Mouse (Mus musculus): ENCODE results near the gene Hps5. TPM values are rescaled to one million over a fixed set of nuclear protein-coding genes. Genes with fewer than 3 reads are reported as not detected.
"Not testable (repeated sequence)": the region's sequence is repeated elsewhere in the genome, so short reads cannot be mapped to it uniquely, and the experiment has no call there.

Hps5 gene
- total RNA-seq, 2 experiments from 2014 or later = 12.1 to 16.0 TPM

DNA sequence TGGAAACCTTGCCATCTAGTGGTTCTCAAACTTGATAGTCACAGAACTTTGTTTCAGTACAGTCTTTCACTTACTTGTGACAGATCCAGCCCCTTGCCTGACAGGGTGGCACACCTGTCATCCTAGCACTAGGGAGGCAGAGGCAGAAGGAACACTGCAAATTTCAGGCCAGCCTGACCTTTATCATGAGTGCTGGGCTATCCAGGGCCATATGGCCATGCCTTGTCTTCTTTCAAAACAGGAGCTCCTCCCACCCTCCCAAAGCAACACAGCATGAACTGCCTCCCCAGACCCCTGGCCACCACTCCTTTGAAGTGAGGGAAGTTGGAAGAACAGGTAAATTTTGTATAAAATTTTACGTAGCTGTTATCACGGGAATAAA, 31.9 kb upstream of the Hps5 start:
- no peak for DNase-seq

DNA sequence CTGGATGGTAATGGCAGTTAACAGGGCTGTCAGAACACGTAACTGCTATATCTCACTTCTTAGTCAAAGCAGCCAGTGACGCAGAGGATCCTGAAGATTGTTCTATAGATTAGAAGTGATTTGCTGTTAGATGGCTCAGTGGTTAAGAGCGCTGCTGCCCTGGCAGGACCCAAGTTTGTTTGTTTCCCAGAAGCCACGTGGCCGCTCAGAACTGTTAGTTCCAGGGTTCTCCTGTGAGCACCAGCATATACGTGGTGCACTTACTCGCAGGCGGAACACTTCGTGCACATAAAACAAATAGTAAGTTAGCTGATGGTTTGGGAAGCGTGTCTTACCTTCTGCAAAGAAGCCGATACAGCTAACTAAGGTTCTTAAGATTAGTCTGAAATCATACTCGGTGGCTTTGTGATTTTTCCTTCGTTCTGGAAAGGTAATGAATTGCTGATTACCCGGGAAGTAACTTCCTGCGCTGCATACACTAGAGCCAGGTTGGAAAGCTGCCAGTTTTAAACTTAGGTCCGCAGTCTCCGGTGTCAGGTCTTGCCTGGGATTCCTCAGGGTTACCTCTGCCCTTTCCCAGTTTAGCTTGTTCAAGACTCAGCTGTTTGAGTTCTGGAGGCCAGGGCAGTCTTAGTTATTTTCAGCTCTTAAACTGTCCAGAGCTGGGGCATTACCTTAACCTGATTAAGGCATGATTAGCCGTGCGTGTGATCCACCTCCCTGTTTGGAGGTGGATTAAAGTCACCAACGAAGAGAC, 31.4 kb upstream of the Hps5 start:
- DNase-seq = no peak

DNA sequence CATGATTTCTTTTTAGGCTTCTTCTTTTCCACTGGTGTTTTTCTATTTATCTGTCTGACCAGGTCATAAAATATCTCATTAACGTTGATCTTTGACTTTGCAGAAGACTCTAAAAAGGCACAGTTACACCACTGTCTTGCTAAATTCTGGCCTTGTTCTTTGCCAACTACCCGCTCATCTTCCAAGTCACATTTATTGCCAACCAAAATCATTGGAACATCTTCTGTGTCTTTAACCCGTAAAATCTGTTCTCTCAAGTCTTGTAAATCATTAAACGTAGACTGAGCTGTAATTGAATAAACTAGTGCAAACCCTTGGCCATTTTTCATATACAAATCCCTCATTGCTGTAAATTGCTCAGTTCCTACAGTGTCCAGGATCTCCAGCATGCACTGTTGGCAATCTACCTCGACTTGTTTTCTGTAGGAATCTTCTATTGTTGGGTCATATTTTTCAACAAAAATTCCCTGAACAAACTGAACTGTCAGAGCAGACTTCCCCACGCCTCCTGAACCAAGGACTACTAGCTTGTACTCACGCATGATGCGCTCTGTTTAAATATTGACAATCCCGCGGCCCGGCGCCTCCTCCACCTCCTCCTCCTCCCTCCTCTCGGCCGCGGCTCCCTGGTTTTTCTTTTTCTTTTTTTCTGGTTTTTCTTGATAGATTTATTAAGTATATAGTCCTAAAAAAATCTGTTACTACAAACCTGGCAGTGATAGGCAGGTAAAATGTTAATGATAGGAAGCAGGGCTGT, 25.2 kb upstream of the Hps5 start:
- not testable (repeated sequence) for DNase-seq

DNA sequence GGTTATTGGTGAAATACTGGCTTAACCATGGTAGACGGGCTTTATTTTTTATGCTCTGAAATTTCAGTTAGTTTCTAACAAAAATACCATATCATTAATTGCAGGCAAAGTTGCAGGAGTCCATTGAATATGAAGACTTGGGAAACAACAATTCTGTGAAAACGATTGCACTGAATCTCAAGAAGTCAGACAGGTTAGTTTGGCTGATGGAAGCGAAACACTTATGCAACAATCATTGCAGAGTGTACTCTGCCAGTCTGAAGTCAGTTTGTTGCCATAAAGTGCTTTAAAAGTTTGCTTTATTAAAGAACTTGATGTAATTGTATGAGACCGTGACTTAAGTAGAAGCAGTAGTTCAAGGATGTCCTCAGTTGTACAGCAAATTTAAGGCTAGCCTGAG, 18.1 kb upstream of the Hps5 start:
- DNase-seq = no peak

DNA sequence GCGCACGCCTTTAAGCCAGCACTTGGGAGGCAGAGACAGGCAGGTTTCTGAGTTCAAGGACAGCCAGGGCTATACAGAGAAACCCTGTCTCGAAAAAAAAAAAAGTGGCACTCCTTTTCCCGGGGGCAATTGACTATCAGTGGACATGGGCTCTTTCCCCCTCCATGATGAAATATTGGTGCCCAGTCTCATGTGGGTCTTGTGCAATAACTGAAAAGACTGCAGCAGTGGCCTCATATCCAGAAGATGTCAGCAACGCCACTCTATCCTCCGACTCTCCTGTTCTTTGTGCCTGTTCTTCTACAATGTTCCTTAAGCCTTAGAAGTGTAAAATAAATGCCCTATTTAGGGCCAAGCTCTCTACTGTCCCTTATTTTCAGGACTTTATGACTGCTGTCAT, 14.5 kb upstream of the Hps5 start:
- no peak for DNase-seq

DNA sequence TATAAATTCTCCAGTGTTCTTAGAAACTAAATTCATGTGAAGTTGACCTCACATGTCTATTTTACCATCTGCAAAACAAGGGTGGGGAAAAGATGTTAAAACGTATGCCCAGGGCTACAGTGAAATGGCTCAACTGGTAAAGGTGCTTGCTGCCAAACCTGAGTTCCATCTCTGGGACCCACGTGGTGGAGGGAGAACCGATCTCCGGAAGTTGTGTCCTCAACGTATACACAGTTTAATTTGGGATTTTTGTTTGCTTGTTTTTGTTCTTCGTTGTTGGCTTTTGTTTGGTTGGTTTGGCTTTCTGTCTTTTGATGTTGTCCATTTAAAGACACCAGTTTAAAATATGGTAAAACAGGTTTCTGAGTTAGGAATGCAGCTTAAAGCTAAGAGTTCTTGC, 915 bp upstream of the Hps5 start:
- DNase-seq = no peak

DNA sequence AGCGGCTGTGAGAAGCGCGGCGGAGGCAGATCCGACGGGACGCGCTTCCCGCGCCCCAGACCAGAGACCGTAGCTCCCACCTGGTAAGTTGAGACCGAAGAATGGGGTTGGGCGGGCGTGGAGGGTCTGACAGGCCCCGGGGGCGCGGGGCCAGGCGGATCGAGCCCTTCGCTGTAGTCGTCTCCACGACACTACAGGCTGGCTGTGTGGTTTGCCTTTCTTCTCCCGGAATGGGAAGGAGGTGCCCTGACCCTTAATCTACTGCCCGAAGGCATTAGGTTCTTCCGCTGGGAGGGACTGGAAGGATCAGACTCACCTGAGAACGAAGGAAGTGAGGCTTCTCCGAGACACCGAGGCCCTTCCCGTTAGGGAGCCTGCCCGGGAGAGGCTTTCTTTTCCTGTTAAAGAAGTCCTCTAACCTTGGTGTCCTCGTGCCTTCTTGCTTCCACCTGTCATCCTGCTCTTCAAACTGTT, 379 bp upstream of the Hps5 start:
- DNase-seq = no peak

DNA sequence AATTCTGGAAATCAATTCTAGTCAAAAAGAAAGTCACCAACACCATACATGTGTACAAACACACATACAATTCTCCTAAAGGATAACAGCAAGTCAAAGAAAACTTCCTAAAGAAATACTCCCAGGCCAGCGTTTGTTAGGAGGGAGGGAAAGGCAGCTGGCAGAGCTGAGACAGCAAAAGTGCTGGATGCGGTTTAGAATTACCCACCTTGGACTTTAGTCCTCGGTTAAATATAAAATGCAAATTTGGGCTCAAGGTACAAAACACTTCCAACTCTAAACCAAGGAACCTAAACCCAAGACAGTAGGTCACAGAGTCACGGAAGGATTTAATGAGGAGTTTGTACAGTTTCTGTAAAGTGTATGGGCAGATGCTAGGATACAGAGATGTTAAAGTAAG, 2.0 kb downstream of the Hps5 start:
- no peak for DNase-seq

DNA sequence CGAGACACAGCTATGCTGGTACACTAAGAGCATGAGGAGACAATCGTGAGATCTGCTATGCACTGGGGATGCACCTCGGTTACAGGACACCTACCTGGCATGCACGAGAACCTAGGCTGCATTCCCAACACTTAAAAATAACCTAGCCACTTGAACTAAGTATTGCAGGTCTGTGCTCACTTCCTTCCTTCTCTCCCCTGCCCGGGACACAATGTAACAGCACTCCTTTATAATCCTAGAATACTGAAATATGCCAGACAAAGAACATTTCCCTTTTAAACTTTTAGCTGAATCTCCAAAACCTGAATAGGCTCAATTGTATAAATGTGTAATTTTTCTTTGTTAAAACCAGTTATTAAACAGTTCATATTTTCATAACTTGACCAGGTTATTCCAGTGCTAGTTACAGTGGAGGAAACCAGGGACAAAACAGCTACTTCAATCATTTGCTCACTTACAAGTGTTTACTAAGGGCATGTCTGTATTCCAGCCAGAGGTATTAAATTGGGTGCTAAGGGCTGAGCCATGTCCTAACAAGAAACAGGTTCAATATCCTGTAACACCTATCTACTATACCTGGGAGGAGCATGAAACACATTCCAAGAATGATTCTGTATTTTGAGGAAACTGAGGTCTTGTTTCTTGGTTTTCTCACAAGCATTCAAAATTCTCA, 6.6 kb downstream of the Hps5 start:
- DNase-seq = no peak

DNA sequence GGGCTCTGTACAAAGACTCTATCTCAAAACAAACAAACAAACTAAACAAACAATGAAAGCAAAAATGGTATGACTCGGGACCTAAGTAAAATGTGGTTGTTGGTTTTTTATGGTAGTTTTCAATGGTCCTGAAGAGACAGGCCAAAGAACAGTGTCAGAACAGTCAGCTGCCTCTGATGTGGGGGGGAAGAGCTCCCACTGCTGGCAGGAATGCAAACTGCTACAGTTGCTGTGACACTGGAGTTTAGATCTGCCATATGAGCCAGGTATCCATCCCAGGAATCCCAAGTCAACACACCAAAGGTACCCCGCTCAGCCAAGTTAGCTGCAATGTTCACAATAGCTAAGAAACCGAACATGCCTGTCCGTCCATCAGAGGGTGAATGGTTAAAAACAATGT, 25.2 kb downstream of the Hps5 start:
- peak; percentile 52 for DNase-seq

DNA sequence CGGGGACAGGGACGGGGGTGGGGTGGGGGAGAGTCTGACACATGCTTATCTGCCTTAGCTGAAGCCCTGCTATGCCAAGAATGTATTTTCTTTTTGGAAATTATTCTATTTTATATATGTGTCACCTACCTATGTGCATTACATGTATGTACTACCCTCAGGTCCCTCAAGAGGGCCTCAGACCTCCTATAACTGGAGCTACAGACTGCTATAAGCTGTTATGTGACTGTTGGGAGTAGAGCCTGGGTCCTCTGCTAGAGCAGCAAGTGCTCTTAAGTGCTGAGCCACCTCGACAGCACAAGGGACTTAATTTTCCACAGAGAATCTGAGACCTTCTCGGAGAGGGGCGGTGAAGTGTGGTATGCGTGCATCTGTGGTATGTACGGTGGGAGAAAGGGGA, 27.4 kb downstream of the Hps5 start:
- no peak for DNase-seq

DNA sequence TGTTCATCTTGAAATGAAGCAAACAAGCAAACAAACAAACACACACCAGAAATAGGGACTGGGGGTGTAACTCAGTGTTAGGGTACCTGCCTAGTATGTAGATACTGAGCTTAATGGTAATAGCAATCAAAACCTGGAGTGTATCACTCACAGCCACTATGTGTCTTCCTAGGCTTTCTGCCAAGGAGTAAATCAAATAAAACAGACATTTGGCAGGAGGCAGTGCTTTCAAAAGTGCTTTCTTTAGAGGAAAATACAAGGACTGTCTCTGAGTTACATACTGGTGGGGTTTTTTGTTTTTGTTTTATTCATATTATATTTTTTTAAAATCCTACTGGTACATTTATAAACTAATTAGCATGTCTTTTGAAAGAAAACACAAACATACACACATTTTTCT, 28.5 kb downstream of the Hps5 start:
- DNase-seq = no peak

DNA sequence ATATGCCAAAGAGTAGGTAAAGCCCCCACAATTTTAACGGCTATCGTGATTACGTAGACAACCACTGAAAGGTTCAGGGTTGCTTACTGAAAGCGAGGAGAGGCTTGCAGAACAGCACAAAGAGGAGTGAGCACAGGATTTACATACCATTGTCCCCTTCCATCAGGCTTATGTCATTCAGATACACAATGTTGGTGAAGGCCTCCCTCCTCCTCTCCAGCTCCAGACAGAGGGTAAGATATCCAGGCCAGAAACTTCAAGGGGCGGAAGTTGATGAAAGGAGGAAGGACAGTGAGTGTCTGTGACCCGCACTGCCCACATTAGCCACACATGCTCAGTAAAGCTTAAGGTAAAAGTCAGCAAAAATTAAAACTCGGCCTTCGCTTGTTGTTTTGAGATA, 31.2 kb downstream of the Hps5 start:
- DNase-seq = no peak

DNA sequence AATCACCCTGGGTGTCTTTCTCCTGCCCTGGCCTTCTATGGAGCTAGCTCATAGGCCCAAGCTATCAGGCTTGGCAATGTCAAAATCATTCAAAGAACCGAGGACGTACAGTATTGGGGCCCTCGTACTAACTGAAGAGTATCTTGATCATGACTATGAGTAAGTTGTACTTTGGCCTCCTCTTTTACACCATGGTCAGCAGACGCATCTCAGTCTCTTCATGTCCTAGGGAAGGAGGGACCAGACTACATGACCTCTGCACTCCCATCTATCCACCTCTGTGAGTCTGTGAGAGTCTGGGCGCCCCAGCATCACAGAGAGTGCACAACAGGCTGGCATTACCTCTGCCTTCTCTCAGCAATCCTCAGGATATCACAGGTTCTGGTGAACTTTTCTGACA, 33.3 kb downstream of the Hps5 start:
- no peak for DNase-seq

DNA sequence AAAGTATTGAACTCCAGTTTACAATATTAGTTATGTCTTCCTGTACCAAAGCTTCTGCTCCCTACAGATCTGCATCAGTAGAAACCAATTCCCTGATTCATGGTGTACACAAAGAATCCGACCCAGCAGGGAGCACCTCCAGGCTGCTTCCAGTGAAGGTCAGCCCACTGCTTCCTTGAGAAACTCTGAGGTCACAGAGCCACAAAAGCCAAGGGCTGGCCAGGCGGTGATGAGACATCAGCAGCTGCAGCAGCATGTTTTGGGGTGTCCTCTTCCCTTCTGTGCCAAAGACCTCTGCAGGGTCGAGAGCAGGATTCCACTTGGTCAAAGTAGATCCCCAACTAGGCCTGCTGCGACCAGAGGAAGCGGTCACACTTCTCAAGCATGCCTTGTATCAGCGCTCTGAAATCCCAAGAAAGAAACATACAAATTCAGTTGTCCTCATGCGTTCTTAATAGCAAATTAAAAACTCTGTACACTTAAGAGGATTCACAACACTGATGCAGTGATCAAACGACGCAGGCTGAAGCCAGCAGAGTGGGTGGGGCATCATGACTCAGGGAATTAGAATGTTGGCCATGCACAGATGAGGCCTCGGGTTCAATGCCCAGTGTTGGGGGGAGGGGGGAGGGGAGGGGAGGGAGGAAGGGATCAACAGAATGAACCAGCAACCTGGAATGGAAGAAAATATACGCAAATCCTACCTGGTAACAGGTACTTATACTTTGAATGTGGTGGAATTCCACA, 34.6 kb downstream of the Hps5 start:
- DNase-seq = no peak

DNA sequence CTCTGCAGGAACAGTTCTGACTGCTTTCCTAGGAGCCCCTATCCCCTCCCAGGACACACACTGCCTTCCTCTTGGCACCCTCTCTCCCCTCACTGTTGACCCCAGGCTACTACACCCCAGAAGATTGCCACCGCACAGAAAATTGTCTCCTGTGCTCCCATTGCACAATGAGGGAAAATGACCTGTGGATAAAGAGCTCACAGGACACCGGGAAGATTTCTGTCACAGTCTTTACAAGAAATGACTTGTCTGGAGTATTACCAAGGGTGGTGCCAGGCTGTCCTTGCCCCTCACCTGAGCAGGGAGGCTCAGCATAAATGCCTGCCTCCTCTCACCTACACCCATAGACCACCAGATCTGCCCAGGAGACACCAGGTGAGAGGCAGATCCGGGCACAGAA, 44.4 kb downstream of the Hps5 start, which contains the start of gene Saa2:
Gene Saa2 (plus strand): TSS at position 301 of the 400 bp plus-strand sequence.
- no peak for DNase-seq

DNA sequence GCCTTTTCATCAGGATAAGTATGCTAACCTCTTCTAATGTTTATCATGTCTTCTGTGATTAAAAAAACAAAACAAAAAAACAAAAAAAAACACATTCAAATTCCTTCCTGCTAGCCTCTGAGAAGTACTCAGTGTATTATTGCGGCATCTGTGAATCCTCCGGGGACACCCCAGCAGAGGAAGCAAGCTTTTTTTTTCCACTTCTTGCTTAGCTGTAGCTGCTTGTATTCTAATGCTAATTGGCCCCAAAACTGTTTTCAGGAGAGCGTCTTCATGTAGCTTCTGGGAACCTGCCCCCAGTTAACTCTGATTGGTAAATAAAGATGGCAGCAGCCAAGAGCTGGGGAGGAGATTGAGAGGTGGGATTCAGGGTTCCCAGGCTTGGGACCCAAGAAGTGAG, 47.4 kb downstream of the Hps5 start:
- DNase-seq = no peak

DNA sequence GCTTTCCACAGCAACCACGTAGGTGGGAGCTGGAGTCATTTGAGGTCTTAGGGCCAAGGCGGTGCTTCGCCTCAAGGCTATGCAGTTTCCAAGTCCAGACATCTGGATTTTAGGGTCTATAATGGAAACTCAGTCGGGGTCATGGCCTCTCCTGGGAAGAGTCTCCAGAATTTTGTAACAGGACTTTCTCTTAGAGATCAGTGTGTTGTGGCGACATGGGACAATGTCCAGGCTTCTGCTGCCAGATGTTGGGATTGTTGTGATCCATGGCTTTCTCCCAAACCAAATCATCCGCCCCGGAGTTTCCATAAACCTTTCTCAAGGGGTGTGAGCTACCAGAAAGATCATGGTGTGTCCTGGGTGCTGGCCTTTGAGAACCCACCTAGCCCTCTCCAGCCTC, 49.5 kb downstream of the Hps5 start:
- DNase-seq = no peak

DNA sequence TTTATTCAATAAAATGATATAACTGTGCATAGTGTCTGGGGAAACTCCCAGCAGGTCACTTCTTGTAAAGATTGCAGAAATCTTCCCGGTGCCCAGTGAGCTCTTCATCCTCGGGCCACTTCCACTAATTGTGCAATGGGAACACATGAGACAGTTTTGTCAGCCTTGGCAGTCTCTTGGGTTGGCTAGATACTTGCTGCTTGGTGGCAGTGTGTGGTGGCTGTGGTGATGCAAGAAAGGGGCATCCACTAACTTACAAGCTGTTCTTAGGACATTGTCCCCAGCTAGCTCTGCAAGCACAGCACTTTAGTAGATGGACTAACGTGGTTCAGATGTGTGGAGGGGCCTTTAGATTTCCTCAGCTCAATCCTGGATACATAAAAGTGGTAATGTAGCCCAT, 50.0 kb downstream of the Hps5 start:
- DNase-seq = no peak

DNA sequence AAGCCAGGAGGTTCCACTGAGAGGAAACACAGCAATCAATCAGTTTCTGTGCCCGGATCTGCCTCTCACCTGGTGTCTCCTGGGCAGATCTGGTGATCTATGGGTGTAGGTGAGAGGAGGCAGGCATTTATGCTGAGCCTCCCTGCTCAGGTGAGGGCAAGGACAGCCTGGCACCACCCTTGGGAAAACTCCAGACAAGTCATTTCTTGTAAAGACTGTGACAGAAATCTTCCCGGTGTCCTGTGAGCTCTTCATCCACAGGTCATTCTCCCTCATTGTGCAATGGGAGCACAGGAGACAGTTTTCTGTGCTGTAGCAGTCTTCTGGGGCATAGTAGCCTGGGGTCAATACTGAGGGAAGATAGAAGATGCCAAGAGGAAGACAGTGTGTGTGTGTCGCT, 53.0 kb downstream of the Hps5 start, which contains the start of gene Saa1:
Gene Saa1 (minus strand): TSS at position 101 of the 400 bp plus-strand sequence.
- not testable (repeated sequence) for DNase-seq

DNA sequence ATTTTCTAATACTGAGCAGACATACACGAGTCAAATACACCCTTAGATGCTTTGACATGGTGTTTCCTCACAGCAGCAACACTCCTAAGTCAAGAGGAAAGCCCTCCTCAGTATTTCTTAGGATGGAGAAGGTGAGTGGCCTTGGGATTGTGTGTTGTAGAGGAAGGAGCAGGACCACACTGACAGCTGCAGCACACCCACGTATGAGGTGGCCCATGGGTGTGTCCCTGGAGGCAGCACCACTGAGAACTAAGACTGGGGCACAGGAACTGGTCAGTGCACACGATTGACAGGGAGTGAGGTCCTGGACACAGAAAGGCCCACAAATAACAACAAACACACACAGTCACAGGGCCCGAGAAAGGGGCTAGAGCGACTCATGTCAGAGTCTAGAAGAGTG, 55.8 kb downstream of the Hps5 start:
- DNase-seq = not testable (repeated sequence)

All from gastrocnemius, postnatal 10 days (tissue).